29 mouse cellular contexts compared by ENCODE assay signal in the genomic region with DNA sequence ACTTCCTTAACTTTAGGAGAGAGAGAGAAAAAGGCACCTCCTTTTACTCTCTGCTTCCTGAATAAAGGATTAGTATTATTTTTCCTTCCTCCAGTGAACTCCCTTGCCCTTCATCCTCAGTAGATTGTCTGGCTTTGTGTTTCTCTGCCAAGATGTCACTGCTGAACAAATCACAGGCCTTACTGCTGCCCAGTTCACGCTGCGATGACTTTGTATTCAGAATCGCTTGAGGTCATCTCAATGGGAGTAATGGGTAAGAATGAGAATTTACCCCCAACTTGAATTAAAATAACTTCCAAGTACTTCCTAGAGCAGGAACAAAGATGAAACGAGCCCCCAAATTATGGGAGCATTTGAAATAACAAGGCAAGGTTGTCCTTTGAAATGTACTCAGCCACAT.
DNase-seq lines count a peak whose midpoint lies in the region; ATAC-seq lines count a peak whose summit lies in the region.
"Had no signal": no experiment of that assay in that cellular context is flagged by ENCODE, and none has a peak within 500 bp of the region (broad histone marks: within the 10 kb centered on the region; RNA-seq: fewer than 3 reads in every experiment).

No protein-coding gene starts in this region.

- H3K27me3 ChIP-seq in midbrain, embryonic 11.5 days (ENCODE audit: control insufficient read depth, insufficient read depth, low read length) = no peaks in the 10 kb centered on the region
- 0 out of 2 replicates have a peak, but pooled peaks cover 2% of the 10 kb centered on the region for H3K27me3 ChIP-seq in midbrain, embryonic 13.5 days
- H3K27me3 ChIP-seq: embryonic facial prominence, embryonic 15.5 days; forebrain, embryonic 12.5 days; heart, embryonic 12.5 days; limb, embryonic 12.5 days; liver, embryonic 15.5 days; lung, embryonic 15.5 days; stomach, embryonic 15.5 days had no signal

- no peak overlapping the region for H3K9ac ChIP-seq in midbrain, embryonic 11.5 days (ENCODE audit: low read length)
- H3K9ac ChIP-seq in midbrain, embryonic 13.5 days (replicated peaks) = no peak overlapping the region
- H3K9ac ChIP-seq: embryonic facial prominence, embryonic 15.5 days; forebrain, embryonic 12.5 days; forebrain, postnatal 0 days; heart, embryonic 12.5 days; limb, embryonic 12.5 days; liver, embryonic 15.5 days; lung, embryonic 15.5 days; stomach, embryonic 15.5 days had no signal

- H3K36me3 ChIP-seq in midbrain, embryonic 11.5 days (ENCODE audit: control insufficient read depth, insufficient read depth, low read length) = no peaks in the 10 kb centered on the region
- H3K36me3 ChIP-seq in midbrain, embryonic 13.5 days = no peaks in the 10 kb centered on the region
- H3K36me3 ChIP-seq: embryonic facial prominence, embryonic 10.5 days; embryonic facial prominence, embryonic 15.5 days; forebrain, embryonic 12.5 days; heart, embryonic 12.5 days; limb, embryonic 12.5 days; liver, embryonic 15.5 days; lung, embryonic 15.5 days; midbrain, embryonic 10.5 days; stomach, embryonic 15.5 days had no signal

- H3K4me3 ChIP-seq in midbrain, embryonic 11.5 days (ENCODE audit: low read depth, low read length) = no peak overlapping the region
- H3K4me3 ChIP-seq in midbrain, embryonic 13.5 days (replicated peaks) = no peak overlapping the region
- H3K4me3 ChIP-seq: embryonic facial prominence, embryonic 10.5 days; embryonic facial prominence, embryonic 15.5 days; forebrain, embryonic 12.5 days; heart, adult 2 months; heart, embryonic 12.5 days; limb, embryonic 12.5 days; liver, embryonic 15.5 days; lung, embryonic 15.5 days; midbrain, embryonic 10.5 days; stomach, embryonic 15.5 days had no signal

- H3K4me1 ChIP-seq in midbrain, embryonic 11.5 days (ENCODE audit: control insufficient read depth, insufficient read depth, low read length) = peaks cover 5% of the 10 kb centered on the region; the same call in 1 of the 2 replicates
- peaks cover 17% of the 10 kb centered on the region for H3K4me1 ChIP-seq in midbrain, embryonic 13.5 days (replicated peaks)
- H3K4me1 ChIP-seq: embryonic facial prominence, embryonic 15.5 days; liver, embryonic 15.5 days; lung, embryonic 15.5 days; stomach, embryonic 15.5 days had no signal

- no peak overlapping the region for H3K27ac ChIP-seq in midbrain, embryonic 11.5 days (ENCODE audit: low read depth, low read length)
- no peak overlapping the region for H3K27ac ChIP-seq in midbrain, embryonic 13.5 days
- H3K27ac ChIP-seq: embryonic facial prominence, embryonic 15.5 days; forebrain, embryonic 12.5 days; heart, adult 2 months; kidney, postnatal 0 days; limb, embryonic 12.5 days; liver, embryonic 15.5 days; lung, embryonic 15.5 days; stomach, embryonic 15.5 days had no signal

- DNase-seq in embryo, embryonic 10 days (ENCODE audit: low spot score) = peak; percentile 36
- DNase-seq in embryo, embryonic 11 days = no peak
- no peak for DNase-seq in midbrain, embryonic 11.5 days (ENCODE audit: low spot score, missing footprints)
- DNase-seq in Muller cell, postnatal 12 days (ENCODE audit: inconsistent ontology term) = peak; percentile 57
- DNase-seq in retina, postnatal 1 day = peak; percentile 34
- no peak for DNase-seq in thymus, postnatal 10 days (ENCODE audit: low spot score in 2 of 2)
- DNase-seq: adrenal gland, adult 2 months; adrenal gland, postnatal 36 days; cerebellum, adult 8-10 months; cerebellum, postnatal 36 days; heart, adult 2 months; kidney, adult 8-10 months; kidney, postnatal 4 days; right cerebral cortex, postnatal 25 days; thymus, postnatal 25 days had no signal

- WGBS in midbrain, embryonic 11.5 days = 26% methylated on average over 4 of the region's 4 CpGs
- 18% methylated on average over 4 of the region's 4 CpGs for WGBS in midbrain, embryonic 13.5 days

- H3K9me3 ChIP-seq in midbrain, embryonic 11.5 days (ENCODE audit: control insufficient read depth, low read length) = no peaks in the 10 kb centered on the region
- no peaks in the 10 kb centered on the region for H3K9me3 ChIP-seq in midbrain, embryonic 13.5 days
- H3K9me3 ChIP-seq: embryonic facial prominence, embryonic 10.5 days; embryonic facial prominence, embryonic 15.5 days; forebrain, embryonic 12.5 days; heart, embryonic 12.5 days; limb, embryonic 12.5 days; liver, embryonic 15.5 days; lung, embryonic 15.5 days; midbrain, embryonic 10.5 days; stomach, embryonic 15.5 days had no signal

- H3K4me2 ChIP-seq in midbrain, embryonic 11.5 days = no peak overlapping the region
- no peak overlapping the region for H3K4me2 ChIP-seq in midbrain, embryonic 13.5 days (replicated peaks)
- H3K4me2 ChIP-seq: embryonic facial prominence, embryonic 15.5 days; limb, embryonic 12.5 days; liver, embryonic 15.5 days; lung, embryonic 15.5 days; stomach, embryonic 15.5 days had no signal

- 0 out of 2 replicates have a peak, but pooled peaks have one; percentile 40 for ATAC-seq in midbrain, embryonic 11.5 days (ENCODE audit: low FRiP score)
- ATAC-seq in midbrain, embryonic 13.5 days = no peak
- ATAC-seq: activated CD4-positive, CD25-positive, alpha-beta regulatory T cell, adult 4 months; intestine, embryonic 16.5 days had no signal

Comparison
In these comparisons a context has a peak if more than half of its experiments do, and no peak if none do; other contexts are left out.
1. DNase-seq: peak in embryo, embryonic 10 days (single experiment), Muller cell, postnatal 12 days (single experiment) and retina, postnatal 1 day (single experiment); none in embryo, embryonic 11 days (single experiment), midbrain, embryonic 11.5 days (single experiment) and thymus, postnatal 10 days (0 of 2).